Mouse (Mus musculus): ENCODE measurements around the gene Actr1a. TPM values are rescaled to one million over a fixed set of nuclear protein-coding genes. Genes with fewer than 3 reads are reported as not detected.

The Actr1a gene
- polyA plus RNA-seq, 1 experiment from 2014 or later = 164 TPM

DNA sequence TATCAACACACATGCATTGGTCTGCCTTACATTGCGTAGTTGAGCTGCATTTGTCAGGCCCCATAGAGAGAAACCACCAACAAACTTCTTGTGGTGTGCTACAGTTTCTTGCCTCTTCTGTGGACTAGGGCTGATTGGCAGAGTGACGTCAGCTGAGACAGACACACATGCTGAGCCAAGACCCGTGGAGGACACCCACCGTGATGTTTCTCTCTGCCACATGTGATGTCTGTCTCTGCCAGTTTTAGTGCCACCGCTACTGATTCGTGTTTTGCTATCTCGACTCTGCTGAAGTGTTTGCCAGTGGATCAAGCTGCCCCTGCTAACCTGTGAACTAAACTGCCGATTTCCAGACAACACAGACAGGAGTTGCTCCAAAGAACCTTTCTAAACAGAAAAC lies 33.4 kb downstream of the Actr1a start:
- Histone ChIP-seq H3K36me3 (replicated peaks) (no peaks in the 10 kb centered on the region), H3K4me1 (peaks cover 14% of the 10 kb centered on the region), H3K4me3 (no peak overlapping the region), H3K9me3 (0 out of 2 replicates have a peak, but pooled peaks cover 2% of the 10 kb centered on the region), H3K27me3 (replicated peaks; ENCODE audit: low read depth, poor library complexity, severe bottlenecking) (peaks cover 21% of the 10 kb centered on the region), H3K27ac (replicated peaks) (no peak overlapping the region)
- 89% methylated on average over 8 of the region's 8 CpGs for WGBS
- DNase-seq (ENCODE audit: low spot score) = no peak

DNA sequence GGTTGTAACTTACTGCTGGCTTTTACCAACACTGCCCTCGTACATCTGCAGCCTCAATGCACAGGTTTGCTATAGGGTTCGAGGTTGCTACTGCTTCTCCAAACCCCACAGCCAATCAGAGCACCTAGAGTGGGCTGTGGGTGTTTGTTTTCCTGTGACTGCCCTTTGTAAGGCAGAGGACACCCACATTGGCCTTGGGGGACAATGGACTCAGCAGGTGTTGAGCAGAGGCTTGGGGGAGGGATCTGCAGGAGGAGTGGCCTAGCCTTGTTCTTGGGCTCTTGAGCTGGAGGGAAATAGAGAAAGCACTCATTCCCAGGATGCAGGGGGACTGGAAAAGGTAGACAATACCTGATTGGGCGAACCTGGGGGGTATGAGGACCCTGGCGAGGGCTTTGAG lies 37.2 kb downstream of the Actr1a start:
- DNase-seq (ENCODE audit: low spot score) = no peak
- H3K27me3 ChIP-seq (replicated peaks; ENCODE audit: low read depth, poor library complexity, severe bottlenecking) = peaks cover 26% of the 10 kb centered on the region
- H3K9me3 ChIP-seq = 0 out of 2 replicates have a peak, but pooled peaks cover 2% of the 10 kb centered on the region
- no peaks in the 10 kb centered on the region for H3K36me3 ChIP-seq (replicated peaks)
- no peak overlapping the region for H3K27ac ChIP-seq (replicated peaks)
- 64% methylated on average over 4 of the region's 4 CpGs for WGBS
- H3K4me3 ChIP-seq = no peak overlapping the region; the same call in 1 of the 2 replicates
- peaks cover 23% of the 10 kb centered on the region for H3K4me1 ChIP-seq

DNA sequence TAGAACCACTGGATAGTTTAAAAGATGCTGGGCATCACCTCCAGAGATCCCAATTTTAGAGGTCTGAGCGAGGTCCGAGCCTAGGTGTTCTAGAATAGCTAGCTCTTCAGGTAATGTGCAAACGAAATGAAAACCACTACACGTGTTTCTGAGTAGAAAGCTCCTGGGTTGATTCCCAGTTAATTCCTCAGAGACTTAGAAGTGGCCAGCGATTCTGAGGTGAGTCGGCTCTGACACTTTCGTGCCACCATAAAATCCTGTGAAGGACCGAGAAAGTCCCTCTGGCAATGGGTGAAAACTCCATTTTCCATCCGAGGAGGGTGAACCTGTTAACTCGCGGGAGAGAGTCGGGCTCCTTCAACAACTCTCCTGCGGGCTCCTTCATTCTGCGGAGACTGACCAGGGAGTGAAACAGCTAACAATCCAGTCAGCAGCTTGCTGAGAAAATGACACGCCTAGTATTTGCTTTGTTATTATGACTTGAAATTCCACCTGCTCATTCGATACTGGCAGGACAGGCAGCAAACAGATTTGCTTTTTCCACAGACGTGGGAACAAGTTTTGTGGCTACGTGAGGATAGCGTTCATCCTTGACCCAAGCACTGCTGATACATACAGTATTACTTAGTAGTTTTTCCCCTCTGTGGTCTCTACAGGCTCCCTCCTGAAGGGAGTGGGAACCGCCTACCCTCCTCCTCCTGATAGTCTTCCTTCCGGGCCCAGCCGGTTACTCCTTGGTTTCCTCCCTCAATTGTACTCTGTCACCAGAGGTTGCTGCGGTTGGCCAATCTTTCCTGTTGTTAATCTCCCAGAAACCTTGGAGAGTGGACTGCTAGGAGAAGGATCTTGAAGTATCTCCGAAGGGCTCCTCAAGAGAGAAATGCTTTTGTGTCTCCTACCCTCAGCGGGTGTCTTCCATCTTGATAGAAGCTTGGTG lies 37.9 kb downstream of the Actr1a start:
- peaks cover 23% of the 10 kb centered on the region for H3K4me1 ChIP-seq
- no peaks in the 10 kb centered on the region for H3K36me3 ChIP-seq (replicated peaks)
- WGBS = 19% methylated on average over 25 of the region's 25 CpGs
- no peak for DNase-seq (ENCODE audit: low spot score)
- peaks cover 31% of the 10 kb centered on the region for H3K27me3 ChIP-seq (replicated peaks; ENCODE audit: low read depth, poor library complexity, severe bottlenecking)
- peak overlapping the region; percentile 68 for H3K4me3 ChIP-seq
- peak overlapping the region; percentile 81 for H3K27ac ChIP-seq (replicated peaks)
- H3K9me3 ChIP-seq = 0 out of 2 replicates have a peak, but pooled peaks cover 2% of the 10 kb centered on the region

DNA sequence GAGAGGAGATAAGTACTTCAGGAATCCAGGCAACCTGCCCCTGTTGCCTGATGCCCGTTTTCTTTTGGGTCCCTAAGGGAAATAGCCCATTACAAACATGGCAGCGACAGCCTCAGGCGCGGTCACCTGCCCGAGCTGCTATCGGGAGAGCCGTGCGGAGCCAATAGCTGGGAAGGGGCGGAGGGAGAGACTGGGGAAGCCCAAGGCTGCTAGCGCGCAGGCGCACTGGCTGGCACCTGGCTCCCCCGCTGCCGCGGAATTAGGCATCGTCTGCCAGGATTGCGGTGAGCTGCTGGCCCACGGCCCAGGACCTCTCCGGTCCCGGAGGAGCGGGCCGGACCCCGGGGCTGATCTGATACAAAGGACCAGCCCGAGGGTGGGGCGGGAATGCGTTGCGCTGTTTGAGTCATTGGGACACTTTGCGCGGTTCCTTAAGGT lies 38.8 kb downstream of the Actr1a start:
- peak; percentile 90 for DNase-seq (ENCODE audit: low spot score)
- no peaks in the 10 kb centered on the region for H3K36me3 ChIP-seq (replicated peaks)
- H3K4me3 ChIP-seq = peak overlapping the region; percentile 68
- peaks cover 39% of the 10 kb centered on the region for H3K27me3 ChIP-seq (replicated peaks; ENCODE audit: low read depth, poor library complexity, severe bottlenecking)
- peaks cover 23% of the 10 kb centered on the region for H3K4me1 ChIP-seq
- H3K9me3 ChIP-seq = 0 out of 2 replicates have a peak, but pooled peaks cover 2% of the 10 kb centered on the region
- H3K27ac ChIP-seq (replicated peaks) = peak overlapping the region; percentile 81
- WGBS = under 1% methylated on average over 29 of the region's 29 CpGs

DNA sequence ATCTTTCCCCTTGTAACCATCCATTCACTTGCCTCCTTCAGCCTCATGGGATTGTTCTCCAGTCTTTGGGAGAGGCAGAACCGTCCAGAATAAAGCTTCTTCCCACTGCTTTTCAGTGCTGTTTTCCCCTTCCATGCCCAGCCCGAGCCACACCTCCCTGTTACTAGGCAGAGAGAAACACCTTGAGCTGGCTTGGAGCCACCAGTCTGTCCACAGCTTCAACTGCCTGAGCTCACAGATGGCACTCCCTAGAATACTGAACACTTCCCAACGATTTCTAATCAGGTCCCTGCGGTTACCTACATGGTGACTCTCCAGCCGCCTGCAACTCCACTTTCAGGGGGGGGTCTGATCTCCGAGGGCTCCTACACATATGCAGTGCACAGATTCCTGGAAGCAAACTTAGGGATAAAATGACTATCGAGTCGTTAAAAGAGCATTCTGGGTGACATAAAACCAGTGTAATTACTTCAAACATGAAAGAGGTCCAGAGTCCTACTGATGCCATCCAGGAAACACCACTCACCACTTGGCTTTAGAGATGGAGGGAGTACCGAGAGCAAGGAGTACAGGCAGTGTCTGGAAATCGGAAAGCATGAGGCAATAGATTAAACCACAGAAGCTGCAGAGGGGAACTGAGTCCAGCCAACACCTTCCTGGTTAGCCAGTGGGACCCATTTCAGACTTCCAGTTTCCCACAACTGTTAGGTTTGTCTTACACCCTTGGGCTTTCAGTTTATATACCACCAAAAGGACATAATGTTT lies 45.2 kb downstream of the Actr1a start, which contains the start of gene 2310034G01Rik:
Gene 2310034G01Rik (minus strand): TSS at position 135 of the 765 bp plus-strand sequence.
- peaks cover 66% of the 10 kb centered on the region for H3K27me3 ChIP-seq (replicated peaks; ENCODE audit: low read depth, poor library complexity, severe bottlenecking)
- no peaks in the 10 kb centered on the region for H3K36me3 ChIP-seq (replicated peaks)
- peak within 1 kb of the TSS; percentile 78 for H3K4me3 ChIP-seq
- no peaks in the 10 kb centered on the region for H3K9me3 ChIP-seq
- H3K27ac ChIP-seq (replicated peaks) = peak within 1 kb of the TSS; percentile 86
- no peak for DNase-seq (ENCODE audit: low spot score)
- H3K4me1 ChIP-seq = peaks cover 21% of the 10 kb centered on the region
- WGBS = 67% methylated on average over 10 of the region's 10 CpGs

DNA sequence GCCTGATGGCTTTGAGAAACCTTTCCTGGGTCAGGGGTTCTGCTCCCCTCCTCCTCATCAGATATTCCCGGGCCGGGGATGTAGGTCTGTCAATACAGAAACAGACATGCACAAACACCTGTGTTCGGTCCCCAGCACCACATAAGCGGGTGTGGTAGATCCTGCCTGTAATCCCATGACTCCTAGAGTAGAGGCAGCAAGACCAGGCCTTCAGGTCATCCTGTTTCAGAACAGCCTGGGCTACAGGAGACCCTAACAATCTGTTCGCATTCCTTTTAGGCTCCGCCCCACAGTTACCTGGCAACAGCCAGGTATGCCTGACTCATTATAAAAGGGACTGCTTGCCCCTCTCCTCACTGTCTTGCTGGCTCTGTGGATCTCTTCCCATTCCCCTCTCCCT lies 46.0 kb downstream of the Actr1a start:
- peaks cover 21% of the 10 kb centered on the region for H3K4me1 ChIP-seq
- WGBS = 22% methylated on average over 6 of the region's 6 CpGs
- H3K9me3 ChIP-seq = no peaks in the 10 kb centered on the region
- H3K4me3 ChIP-seq = peak overlapping the region; percentile 78
- H3K27ac ChIP-seq (replicated peaks) = peak overlapping the region; percentile 86
- no peak for DNase-seq (ENCODE audit: low spot score)
- H3K36me3 ChIP-seq (replicated peaks) = no peaks in the 10 kb centered on the region
- peaks cover 74% of the 10 kb centered on the region for H3K27me3 ChIP-seq (replicated peaks; ENCODE audit: low read depth, poor library complexity, severe bottlenecking)

DNA sequence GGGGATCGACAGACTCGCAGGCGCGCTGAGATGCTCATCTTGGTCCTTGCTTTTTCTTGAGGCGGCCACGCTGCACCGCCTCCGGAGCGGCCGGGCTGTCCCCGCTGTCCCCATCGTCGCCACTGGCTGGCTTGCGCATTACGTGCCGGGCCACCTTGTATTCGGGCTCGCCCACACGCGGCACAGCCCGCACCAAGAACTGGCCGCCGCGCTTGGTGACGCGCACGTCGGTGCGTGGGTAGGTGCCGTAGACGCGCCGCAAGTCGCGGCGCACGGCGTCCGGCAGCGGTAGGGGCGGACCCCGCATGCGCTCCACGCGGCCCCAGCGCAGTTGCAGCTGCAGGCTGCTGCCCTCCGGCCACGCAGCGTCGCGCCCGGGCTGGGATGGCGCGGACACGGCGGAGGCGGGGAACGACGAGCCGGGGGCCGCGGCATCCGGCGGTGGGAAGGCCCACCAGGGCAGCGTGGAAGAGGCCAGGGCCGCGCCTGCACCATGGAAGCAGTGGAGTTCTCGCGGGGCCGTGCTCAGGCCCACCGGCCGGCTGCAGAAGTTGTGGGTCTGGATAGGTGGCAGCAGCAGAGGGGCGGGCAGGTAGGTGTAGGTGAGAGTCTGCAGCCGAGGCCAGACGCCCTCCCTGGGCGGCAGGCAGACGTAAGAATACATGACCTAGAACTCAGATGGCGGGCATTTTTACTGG lies 46.6 kb downstream of the Actr1a start:
- Histone ChIP-seq H3K4me1 (peaks cover 21% of the 10 kb centered on the region), H3K36me3 (replicated peaks) (no peaks in the 10 kb centered on the region), H3K27me3 (replicated peaks; ENCODE audit: low read depth, poor library complexity, severe bottlenecking) (peaks cover 81% of the 10 kb centered on the region), H3K4me3 (peak overlapping the region; percentile 78), H3K27ac (replicated peaks) (peak overlapping the region; percentile 86), H3K9me3 (no peaks in the 10 kb centered on the region)
- under 1% methylated on average over 78 of the region's 78 CpGs for WGBS
- DNase-seq (ENCODE audit: low spot score) = peak; percentile 83

DNA sequence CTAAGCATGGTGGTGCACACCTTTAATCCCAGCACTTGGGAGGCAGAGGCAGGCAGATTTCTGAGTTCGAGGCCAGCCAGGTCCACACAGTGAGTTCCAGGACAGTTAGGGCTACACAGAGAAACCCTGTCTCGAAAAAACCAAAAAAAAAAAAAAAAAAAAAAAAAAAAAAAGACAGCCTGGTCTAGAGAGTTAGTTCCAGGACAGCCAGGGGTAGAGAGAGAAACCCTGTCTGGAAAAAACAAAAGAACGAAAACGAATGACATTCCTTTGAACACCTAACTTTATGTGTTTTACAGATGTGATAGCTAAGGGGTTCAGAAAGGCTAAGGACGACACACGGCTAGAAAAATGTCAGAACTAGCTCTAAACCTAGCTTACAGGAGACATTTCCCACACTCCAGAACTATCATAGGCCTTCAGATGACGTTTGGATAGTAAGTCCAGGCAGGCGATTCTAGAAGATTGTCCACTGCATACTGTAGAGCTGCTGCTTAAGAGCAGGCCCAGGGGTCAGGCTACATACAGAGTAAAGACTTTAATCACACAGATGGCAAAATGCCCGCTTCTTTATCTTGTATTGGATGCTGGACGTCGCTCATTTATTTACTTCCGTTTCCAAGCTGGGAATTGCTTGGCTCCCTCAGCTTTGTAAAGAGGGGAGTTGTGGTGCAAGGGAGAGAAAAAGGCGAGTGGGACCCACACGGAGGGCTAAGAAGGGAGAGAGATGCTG lies 47.4 kb downstream of the Actr1a start:
- 31% methylated on average over 14 of the region's 14 CpGs for WGBS
- no peak for DNase-seq (ENCODE audit: low spot score)
- H3K4me3 ChIP-seq = peak overlapping the region; percentile 78
- H3K9me3 ChIP-seq = no peaks in the 10 kb centered on the region
- no peaks in the 10 kb centered on the region for H3K36me3 ChIP-seq (replicated peaks)
- H3K27ac ChIP-seq (replicated peaks) = peak overlapping the region; percentile 86
- peaks cover 21% of the 10 kb centered on the region for H3K4me1 ChIP-seq
- peaks cover 85% of the 10 kb centered on the region for H3K27me3 ChIP-seq (replicated peaks; ENCODE audit: low read depth, poor library complexity, severe bottlenecking)

DNA sequence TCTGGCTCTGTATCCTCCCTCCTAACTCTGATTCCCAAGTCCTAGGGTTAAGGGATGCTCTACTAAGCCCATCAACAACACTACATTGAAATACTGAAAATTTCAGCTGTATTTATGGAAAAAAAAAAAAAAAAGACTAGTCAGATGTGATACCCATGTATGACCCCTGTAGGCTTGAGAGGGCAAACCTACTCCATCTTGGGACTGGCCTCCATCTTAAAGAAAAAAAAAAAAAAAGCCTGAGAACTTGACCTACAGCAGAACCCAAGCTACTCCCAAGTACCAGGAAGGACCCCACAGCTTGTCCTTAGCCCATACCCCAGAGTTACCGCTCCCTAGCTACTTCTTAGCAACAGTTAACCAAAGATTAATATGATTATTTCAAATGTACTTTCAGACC lies 48.4 kb downstream of the Actr1a start:
- no peaks in the 10 kb centered on the region for H3K36me3 ChIP-seq (replicated peaks)
- no peak overlapping the region for H3K4me3 ChIP-seq
- WGBS = 98% methylated on average over 1 of the region's 1 CpGs
- DNase-seq (ENCODE audit: low spot score) = no peak
- H3K27me3 ChIP-seq (replicated peaks; ENCODE audit: low read depth, poor library complexity, severe bottlenecking) = peaks cover 76% of the 10 kb centered on the region
- H3K27ac ChIP-seq (replicated peaks) = no peak overlapping the region
- H3K9me3 ChIP-seq = no peaks in the 10 kb centered on the region
- peaks cover 21% of the 10 kb centered on the region for H3K4me1 ChIP-seq

DNA sequence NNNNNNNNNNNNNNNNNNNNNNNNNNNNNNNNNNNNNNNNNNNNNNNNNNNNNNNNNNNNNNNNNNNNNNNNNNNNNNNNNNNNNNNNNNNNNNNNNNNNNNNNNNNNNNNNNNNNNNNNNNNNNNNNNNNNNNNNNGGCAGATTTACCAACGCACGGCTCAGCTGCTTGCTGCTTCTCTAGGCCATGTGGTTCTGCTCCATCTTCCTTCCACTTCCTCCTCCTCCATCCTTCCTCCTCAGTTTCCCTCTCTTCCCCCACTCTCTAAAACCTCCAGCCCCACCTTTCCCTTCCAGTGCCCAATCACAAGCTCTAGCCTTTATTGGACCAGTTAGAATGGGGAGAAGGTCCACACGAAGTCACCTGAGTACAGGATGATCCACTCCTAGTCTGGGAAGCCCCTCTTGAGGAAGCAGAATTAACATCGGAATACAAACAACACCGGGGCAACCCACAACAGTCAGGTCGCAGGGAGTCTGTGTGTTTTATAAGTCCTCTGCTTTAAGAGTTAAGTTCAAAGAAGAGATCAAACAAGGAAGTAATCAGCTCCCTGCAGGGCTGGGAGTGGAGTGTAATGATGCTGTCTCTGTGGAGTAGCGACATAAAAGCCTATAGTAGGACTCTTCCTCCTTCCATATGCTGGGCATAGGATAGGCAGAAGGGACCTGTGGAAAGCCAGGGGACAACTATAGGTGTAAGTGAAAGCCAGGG lies 50.7 kb downstream of the Actr1a start:
- H3K4me3 ChIP-seq = no peak overlapping the region
- no peak overlapping the region for H3K27ac ChIP-seq (replicated peaks)
- peaks cover 22% of the 10 kb centered on the region for H3K4me1 ChIP-seq
- no peaks in the 10 kb centered on the region for H3K9me3 ChIP-seq
- no peaks in the 10 kb centered on the region for H3K36me3 ChIP-seq (replicated peaks)
- WGBS = 26% methylated on average over 7 of the region's 7 CpGs
- no peak for DNase-seq (ENCODE audit: low spot score)
- H3K27me3 ChIP-seq (replicated peaks; ENCODE audit: low read depth, poor library complexity, severe bottlenecking) = peaks cover 60% of the 10 kb centered on the region

DNA sequence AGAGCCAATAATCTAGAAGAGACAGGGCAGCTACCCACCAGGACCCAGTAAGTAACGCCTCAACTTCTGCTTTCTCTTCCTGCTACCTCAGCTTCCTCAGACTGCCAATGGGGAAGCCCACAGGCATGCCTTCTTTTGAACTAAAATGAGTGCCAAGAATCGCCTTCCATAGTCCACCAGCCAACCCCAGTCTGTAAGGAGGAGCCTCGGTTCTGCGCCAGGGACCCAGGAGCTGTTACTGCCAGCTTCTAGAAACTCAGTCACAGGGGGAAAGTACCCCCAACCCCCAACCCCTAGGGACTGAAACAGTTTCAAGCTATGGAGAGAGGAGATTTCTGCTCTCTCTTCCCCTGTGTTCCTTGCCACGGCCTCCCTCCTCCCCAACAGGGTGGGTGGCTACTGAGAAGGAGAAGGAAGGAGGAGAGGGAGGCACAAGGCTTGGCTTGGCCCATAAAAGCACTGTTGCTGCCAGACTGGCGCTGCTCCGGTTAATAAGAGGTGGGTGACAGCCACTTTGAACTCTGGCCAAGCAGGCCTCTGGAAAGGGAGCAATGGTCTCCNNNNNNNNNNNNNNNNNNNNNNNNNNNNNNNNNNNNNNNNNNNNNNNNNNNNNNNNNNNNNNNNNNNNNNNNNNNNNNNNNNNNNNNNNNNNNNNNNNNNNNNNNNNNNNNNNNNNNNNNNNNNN lies 56.1 kb downstream of the Actr1a start:
- Histone ChIP-seq H3K27me3 (replicated peaks; ENCODE audit: low read depth, poor library complexity, severe bottlenecking) (peaks cover 16% of the 10 kb centered on the region), H3K4me1 (peaks cover 27% of the 10 kb centered on the region), H3K36me3 (replicated peaks) (peaks cover 9% of the 10 kb centered on the region; the same call in 1 of the 2 replicates), H3K27ac (replicated peaks) (peak overlapping the region; percentile 63), H3K4me3 (peak overlapping the region; percentile 81; the same call in 1 of the 2 replicates), H3K9me3 (no peaks in the 10 kb centered on the region)
- 86% methylated on average over 7 of the region's 7 CpGs for WGBS
- no peak for DNase-seq (ENCODE audit: low spot score)

Measured in embryonic facial prominence, embryonic 10.5 days (tissue).